Mouse (Mus musculus) spleen, adult 12 weeks (tissue): ENCODE measurements around the gene Irf4.

Experiments
- DNase-seq: peaks from one replicate; pipeline ENCODE4 v3.0.0; 2022; ENCODE audit warnings: low spot score

Irf4 gene

GRCm38 (mm10) chr13:30749021-30749556 lies at the start of gene Irf4:
Gene Irf4, plus strand, starts transcription at chr13:30749226.
- peak; percentile 59 for DNase-seq

GRCm38 (mm10) chr13:30702695-30703094 lies 46.3 kb upstream of the Irf4 start:
- DNase-seq: no peak

GRCm38 (mm10) chr13:30704246-30705095 lies 44.6 kb upstream of the Irf4 start:
- DNase-seq: no peak

GRCm38 (mm10) chr13:30711066-30711465 lies 38.0 kb upstream of the Irf4 start:
- no peak for DNase-seq

GRCm38 (mm10) chr13:30711711-30712110 lies 37.3 kb upstream of the Irf4 start:
- DNase-seq: no peak

GRCm38 (mm10) chr13:30712280-30712679 lies 36.7 kb upstream of the Irf4 start:
- DNase-seq: no peak

GRCm38 (mm10) chr13:30713621-30714020 lies 35.4 kb upstream of the Irf4 start:
- no peak for DNase-seq

- DNase-seq: no peak
Observed at GRCm38 (mm10) chr13:30714552-30714951, 34.5 kb upstream of the Irf4 start.

- DNase-seq: no peak
Observed at GRCm38 (mm10) chr13:30715060-30715459, 34.0 kb upstream of the Irf4 start.

GRCm38 (mm10) chr13:30715573-30715972 lies 33.5 kb upstream of the Irf4 start:
- DNase-seq: no peak

- no peak for DNase-seq
Observed at GRCm38 (mm10) chr13:30716611-30717010, 32.4 kb upstream of the Irf4 start.

GRCm38 (mm10) chr13:30722601-30723000 lies 26.4 kb upstream of the Irf4 start:
- DNase-seq: no peak

GRCm38 (mm10) chr13:30723258-30723657 lies 25.8 kb upstream of the Irf4 start:
- DNase-seq: no peak

- no peak for DNase-seq
Observed at GRCm38 (mm10) chr13:30723858-30724257, 25.2 kb upstream of the Irf4 start.

- DNase-seq: no peak
Observed at GRCm38 (mm10) chr13:30724691-30725271, 24.2 kb upstream of the Irf4 start.

GRCm38 (mm10) chr13:30726879-30727278 lies 22.1 kb upstream of the Irf4 start:
- DNase-seq: no peak

GRCm38 (mm10) chr13:30728155-30728554 lies 20.9 kb upstream of the Irf4 start:
- DNase-seq: no peak

GRCm38 (mm10) chr13:30729245-30729644 lies 19.8 kb upstream of the Irf4 start:
- DNase-seq: no peak

- no peak for DNase-seq
Observed at GRCm38 (mm10) chr13:30730104-30730793, 18.8 kb upstream of the Irf4 start.

- DNase-seq: no peak
Observed at GRCm38 (mm10) chr13:30732709-30733445, 16.1 kb upstream of the Irf4 start.

- no peak for DNase-seq
Observed at GRCm38 (mm10) chr13:30736721-30737120, 12.3 kb upstream of the Irf4 start.

GRCm38 (mm10) chr13:30737257-30737656 lies 11.8 kb upstream of the Irf4 start:
- no peak for DNase-seq
